Mouse (Mus musculus): ENCODE measurements around the gene Bbox1.

The Bbox1 gene

DNA sequence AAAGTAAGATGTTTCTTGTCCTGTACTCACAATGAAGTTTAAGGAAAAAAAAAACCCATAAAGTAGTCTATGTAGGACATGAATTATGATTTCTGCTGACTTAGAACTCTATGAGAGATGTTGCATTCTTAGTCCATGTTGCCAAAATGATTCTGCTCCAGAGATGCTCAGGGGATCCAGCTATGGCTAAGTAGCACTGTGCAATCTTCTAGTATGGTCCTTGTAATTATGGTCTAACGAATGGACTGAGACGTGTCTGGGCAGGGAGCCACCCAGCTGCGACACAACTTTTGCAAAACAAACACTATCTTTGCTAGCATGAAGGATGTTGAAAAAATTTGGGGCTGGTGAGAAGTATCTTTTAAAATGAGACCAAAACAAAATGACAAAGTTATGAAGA is 45.1 kb downstream of the Bbox1 start:
- DNase-seq = no peak

DNA sequence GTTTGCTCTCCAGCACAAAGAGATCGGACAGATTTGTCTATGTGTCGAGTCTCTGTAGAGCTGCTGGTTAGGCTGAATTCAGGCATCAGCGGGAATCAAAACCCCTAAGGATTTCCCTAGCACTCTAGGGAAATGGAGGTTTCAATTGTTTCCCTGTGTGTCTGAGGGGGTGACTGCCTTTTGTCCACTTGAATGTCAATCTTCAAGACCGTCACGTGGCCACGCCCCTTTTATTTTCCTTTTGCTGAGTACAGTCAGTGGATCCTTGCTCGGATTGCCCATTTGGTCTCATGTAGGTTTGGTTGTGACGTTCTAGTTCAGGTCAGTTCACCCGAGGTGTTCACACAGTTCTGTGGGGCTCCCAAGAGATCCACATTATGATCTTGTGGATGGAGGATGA is 82.1 kb downstream of the Bbox1 start:
- no peak for DNase-seq

- DNase-seq = no peak
Observed at GRCm38 (mm10) chr2:110230753-110231152, 83.6 kb downstream of the Bbox1 start.

GRCm38 (mm10) chr2:110229143-110230087 is 84.9 kb downstream of the Bbox1 start:
- peak; percentile 31 for DNase-seq

GRCm38 (mm10) chr2:110226421-110226820 is 87.9 kb downstream of the Bbox1 start:
- no peak for DNase-seq

DNA sequence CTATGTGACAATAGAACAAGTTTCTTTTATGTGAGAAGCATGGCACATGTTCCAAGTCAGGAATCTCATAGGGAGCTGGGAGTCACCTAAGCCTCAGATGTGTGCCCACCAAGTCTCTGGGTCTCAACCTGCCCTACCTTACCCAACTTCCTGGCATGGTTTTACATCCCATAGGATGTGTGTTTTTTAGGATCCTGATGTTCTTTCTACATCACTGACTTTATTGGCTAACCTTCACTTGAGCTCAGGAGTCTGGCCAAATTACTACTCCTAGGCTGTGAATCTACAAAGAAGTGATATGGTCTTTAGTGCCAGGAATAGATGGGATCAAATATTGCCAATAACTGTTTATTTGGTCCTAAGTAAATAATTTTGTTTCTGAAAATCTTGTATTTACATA is 88.4 kb downstream of the Bbox1 start:
- no peak for DNase-seq

- no peak for DNase-seq
Observed at GRCm38 (mm10) chr2:110222793-110223192, 91.6 kb downstream of the Bbox1 start.

DNA sequence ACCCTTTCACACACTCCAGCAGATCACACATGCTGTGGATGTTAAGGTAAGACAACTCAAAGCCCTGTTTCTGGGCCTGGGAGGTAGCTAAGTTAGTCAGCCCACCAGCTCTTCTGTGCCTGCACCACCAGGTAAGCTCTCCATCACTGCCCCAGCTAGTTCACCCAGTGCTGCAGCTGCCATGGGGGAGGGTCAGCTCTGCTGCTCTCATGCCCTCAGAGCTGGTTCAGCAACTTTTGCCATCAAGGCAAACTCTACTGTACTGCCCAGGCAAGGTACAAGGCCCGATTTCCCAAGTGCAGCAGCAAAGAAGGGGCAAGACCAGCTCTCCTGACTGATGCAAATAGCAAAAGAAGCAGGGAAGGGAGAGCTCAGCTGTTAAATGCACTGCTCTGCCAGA is 93.9 kb downstream of the Bbox1 start:
- no peak for DNase-seq

GRCm38 (mm10) chr2:110215685-110216058 is 98.7 kb downstream of the Bbox1 start:
- DNase-seq = no peak

- no peak for DNase-seq
Observed at GRCm38 (mm10) chr2:110214991-110215684, 99.2 kb downstream of the Bbox1 start.

GRCm38 (mm10) chr2:110214278-110214677 is 100.1 kb downstream of the Bbox1 start:
- DNase-seq = no peak

Data from right cerebral cortex, postnatal 25 days (tissue).